Mouse (Mus musculus): ENCODE measurements at regions not wholly inside any gene's neighbourhood (a gene's known extent, or its start where the extent isn't known, plus 50 kb on each side); places are given as distances from the start of the nearest gene placed in this dataset.

GRCm38 (mm10) chr11:22695237-22695636, 165.5 kb downstream of the B3gnt2 start:
- TF ChIP-seq CTCF (IDR thresholded peaks at IDR 0.05; ENCODE audit: insufficient read depth, low read length), result no peak
- no peak for TF ChIP-seq POLR2A (IDR thresholded peaks at IDR 0.05; ENCODE audit: borderline replicate concordance, extremely low read depth, low read depth, low read length)

Data from lung, adult 2 months (tissue).